Mouse (Mus musculus): Measurements from ENCODE around the gene Aacs.

DNA sequence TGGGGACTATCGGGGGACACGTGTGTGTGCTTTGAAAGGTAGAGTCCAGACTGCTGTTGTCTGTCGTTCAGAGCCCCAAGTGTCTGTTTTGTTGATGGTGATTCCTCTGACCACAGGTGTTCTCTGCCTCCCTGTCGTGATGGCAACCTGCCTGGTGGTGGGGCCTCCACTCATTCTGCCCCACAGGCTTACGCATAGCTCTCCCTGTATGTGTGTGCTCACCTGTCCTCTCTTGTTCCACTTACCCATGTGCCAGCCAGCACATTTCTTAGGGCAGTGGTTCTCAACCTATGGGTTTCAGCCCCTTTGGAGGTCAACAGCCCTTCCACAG, 17.4 kb downstream of the Aacs start:
- no peak for TF ChIP-seq TAL1 (IDR thresholded peaks at IDR 0.05; ENCODE audit: low read length)
- TF ChIP-seq GATA1 (IDR thresholded peaks at IDR 0.05; ENCODE audit: low read length): no peak
